Mouse (Mus musculus) bone marrow macrophage, adult 2 months (primary cell): ENCODE data around the gene Ctu2.

Experiments
- CTCF ChIP-seq: IDR thresholded peaks from 2 replicates; pipeline ENCODE4 v1.5.1; 2012; ENCODE audit warnings: low read depth, mild to moderate bottlenecking, low read length, moderate library complexity
- POLR2A ChIP-seq: IDR thresholded peaks from 2 replicates; pipeline ENCODE4 v1.6.1; 2012; ENCODE audit warnings: mild to moderate bottlenecking, low read depth, low read length, borderline replicate concordance

DNA sequence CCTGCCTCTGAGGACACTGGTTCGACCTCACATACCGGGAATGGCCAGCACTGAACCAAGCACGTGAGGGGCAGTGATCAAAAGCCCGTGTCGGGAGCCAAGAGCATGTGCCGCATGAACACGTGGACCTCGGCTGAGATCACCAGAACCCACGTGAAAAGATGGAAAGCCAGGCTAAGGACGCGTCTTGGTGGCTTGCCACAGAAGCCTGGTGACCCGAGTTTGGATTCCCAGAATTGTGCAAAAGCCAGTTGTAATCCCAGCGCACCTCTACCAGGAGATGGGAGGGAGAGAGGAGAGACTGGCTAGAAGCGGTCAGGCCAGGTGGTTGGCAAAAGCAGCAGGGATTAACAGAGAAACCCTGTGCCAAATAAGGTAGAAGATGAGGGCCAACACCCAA, 39.8 kb downstream of the Ctu2 start:
- TF ChIP-seq CTCF (no peak), POLR2A (no peak)
